Mouse (Mus musculus) kidney, postnatal 4 days (tissue): Measurements from ENCODE around the gene Tmprss4.
A peak's percentile ranks its signal among the peaks of the same experiment; 100 is the strongest.

Experiments
- DNase-seq, 2 experiments: peaks; one replicate each; pipeline ENCODE4 v3.0.0; 2021; ENCODE audit warnings: mixed read lengths in 2 of 2

The Tmprss4 gene

GRCm38 (mm10) chr9:45203797-45204410, at the start of gene Tmprss4:
Tmprss4 (minus strand) TSS chr9:45204092.
- DNase-seq, result peak; percentile 14 to 18

- no peak for DNase-seq
These were observed 48.5 kb upstream of the Tmprss4 start for GRCm38 (mm10) chr9:45252395-45252794.

- DNase-seq, result no peak
These were observed 48.1 kb upstream of the Tmprss4 start for GRCm38 (mm10) chr9:45251990-45252389.

- no peak for DNase-seq
These were observed 47.4 kb upstream of the Tmprss4 start for GRCm38 (mm10) chr9:45251281-45251680.

- DNase-seq, result no peak
These were observed 46.4 kb upstream of the Tmprss4 start for GRCm38 (mm10) chr9:45250306-45250705.

- DNase-seq, result no peak
These were observed 43.6 kb upstream of the Tmprss4 start for GRCm38 (mm10) chr9:45247536-45247935.

GRCm38 (mm10) chr9:45246060-45246459, 42.2 kb upstream of the Tmprss4 start:
- no peak for DNase-seq

GRCm38 (mm10) chr9:45245432-45245831, 41.5 kb upstream of the Tmprss4 start:
- DNase-seq, result no peak

GRCm38 (mm10) chr9:45241397-45241796, 37.5 kb upstream of the Tmprss4 start:
- DNase-seq, result no peak

- no peak for DNase-seq
These were observed 32.9 kb upstream of the Tmprss4 start for GRCm38 (mm10) chr9:45236744-45237143.

- no peak for DNase-seq
These were observed 31.9 kb upstream of the Tmprss4 start for GRCm38 (mm10) chr9:45235668-45236227.

- DNase-seq, result no peak
These were observed 25.5 kb upstream of the Tmprss4 start for GRCm38 (mm10) chr9:45229359-45229758.

- DNase-seq, result peak; percentile 95 to 96
These were observed 17.7 kb upstream of the Tmprss4 start for GRCm38 (mm10) chr9:45221567-45221966.

GRCm38 (mm10) chr9:45219644-45220043, 15.8 kb upstream of the Tmprss4 start:
- no peak for DNase-seq

- no peak for DNase-seq
These were observed 11.8 kb upstream of the Tmprss4 start for GRCm38 (mm10) chr9:45215526-45216179.

GRCm38 (mm10) chr9:45212001-45212400, 8.1 kb upstream of the Tmprss4 start:
- DNase-seq, result no peak

- no peak for DNase-seq
These were observed 3.3 kb upstream of the Tmprss4 start for GRCm38 (mm10) chr9:45207015-45207743.

- DNase-seq, result no peak
These were observed 2.2 kb upstream of the Tmprss4 start for GRCm38 (mm10) chr9:45206121-45206520.

GRCm38 (mm10) chr9:45205143-45205542, 1.3 kb upstream of the Tmprss4 start:
- peak; percentile 19 to 31 for DNase-seq

GRCm38 (mm10) chr9:45202021-45202798, 1.7 kb downstream of the Tmprss4 start:
- peak; percentile 30 to 49 for DNase-seq

- no peak for DNase-seq
These were observed 2.5 kb downstream of the Tmprss4 start for GRCm38 (mm10) chr9:45201319-45201947.

- DNase-seq, result no peak
These were observed 6.3 kb downstream of the Tmprss4 start for GRCm38 (mm10) chr9:45197549-45197948.
